Mouse (Mus musculus) forebrain, embryonic 11.5 days (tissue): ENCODE measurements around the gene Plekha8. TPM values are rescaled to one million over a fixed set of nuclear protein-coding genes. Genes with fewer than 3 reads are reported as not detected.

Source experiments
- ATAC-seq: fragments of 200-750 bp; cut with Nextera tagmentation; replicated peaks from 2 replicates; pipeline ENCODE4 v1.8.0; 2017; ENCODE audit warnings: moderate TSS enrichment; ENCODE audit not compliant: low FRiP score
- DNase-seq: peaks from one replicate; pipeline ENCODE4 v3.0.0-alpha.2; 2017; ENCODE audit warnings: low spot score
- H3K27ac ChIP-seq: fragments of 300-500 bp; sonication (generic); 2 replicates; pipeline ENCODE4 v1.5.1; 2014; ENCODE audit warnings: low read depth, low read length
- H3K27me3 ChIP-seq: fragments of 300-500 bp; sonication (generic); 2 replicates; pipeline ENCODE4 v1.6.1; 2014; ENCODE audit warnings: mild to moderate bottlenecking, low read length, mixed read lengths; ENCODE audit not compliant: control insufficient read depth, insufficient read depth
- H3K36me3 ChIP-seq: fragments of 300-500 bp; sonication (generic); 2 replicates; pipeline ENCODE4 v1.6.1; 2014; ENCODE audit warnings: mild to moderate bottlenecking, low read length, moderate library complexity, mixed read lengths; ENCODE audit not compliant: control insufficient read depth, insufficient read depth
- H3K4me1 ChIP-seq: fragments of 300-500 bp; sonication (generic); replicated peaks from 2 replicates; pipeline ENCODE4 v1.6.1; 2014; ENCODE audit warnings: low read length, mixed read lengths; ENCODE audit not compliant: control insufficient read depth, insufficient read depth
- H3K4me2 ChIP-seq: fragments of 300-500 bp; sonication (generic); 2 replicates; pipeline ENCODE4 v1.6.1; 2014; ENCODE audit warnings: low read depth, mild to moderate bottlenecking, low read length, moderate library complexity, mixed read lengths; ENCODE audit not compliant: severe bottlenecking
- H3K4me3 ChIP-seq: fragments of 300-500 bp; sonication (generic); 2 replicates; pipeline ENCODE4 v1.5.1; 2014; ENCODE audit warnings: low read depth, low read length
- H3K9ac ChIP-seq: fragments of 300-500 bp; sonication (generic); 2 replicates; pipeline ENCODE4 v1.6.1; 2014; ENCODE audit warnings: low read length
- H3K9me3 ChIP-seq: fragments of 300-500 bp; sonication (generic); 2 replicates; pipeline ENCODE4 v1.6.1; 2016; ENCODE audit warnings: low read length, mixed read lengths; ENCODE audit not compliant: control insufficient read depth
- WGBS: fragments of 180-500 bp; shearing (Covaris S2); extraction: QIAGEN DNeasy Blood & Tissue Kit; methylation state at CpG from one replicate; pipeline ENCODE4 v1.1.7; 2014; 5-methylcytosine and 5-hydroxymethylcytosine counted together
- polyA plus RNA-seq: library from polyadenylated mRNA; unstranded; fragments of >200 nt; fragmentation: Nextera tagmentation; extraction: Ambion mirVana; gene quantifications from 2 replicates; pipeline ENCODE4 v1.2.1, GENCODE M21; 2014

Gene Plekha8
- polyA plus RNA-seq, 1 experiment from 2014 or later: 25.9 TPM

DNA sequence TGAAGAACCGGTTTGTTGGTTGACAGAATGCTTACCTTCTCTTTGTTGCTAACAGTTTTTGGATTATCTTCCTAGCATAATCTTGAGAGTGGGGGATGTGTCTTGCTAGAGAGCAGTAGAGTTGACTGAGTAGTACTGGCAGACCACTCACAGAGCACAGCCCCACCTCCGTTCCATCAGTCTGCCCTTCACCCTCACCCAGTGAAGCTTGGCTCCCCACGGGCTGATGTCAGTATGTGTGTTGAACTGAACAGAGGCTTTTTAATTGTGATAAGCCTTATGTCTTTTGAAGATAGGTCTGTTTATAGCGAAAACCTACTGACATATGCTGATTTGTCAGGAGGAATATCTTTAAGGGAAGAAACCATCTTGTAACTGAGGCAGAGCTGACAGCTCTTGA lies 48.3 kb downstream of the Plekha8 start:
- H3K4me3 ChIP-seq: no peak overlapping the region
- 82% methylated on average over 4 of the region's 4 CpGs for WGBS

DNA sequence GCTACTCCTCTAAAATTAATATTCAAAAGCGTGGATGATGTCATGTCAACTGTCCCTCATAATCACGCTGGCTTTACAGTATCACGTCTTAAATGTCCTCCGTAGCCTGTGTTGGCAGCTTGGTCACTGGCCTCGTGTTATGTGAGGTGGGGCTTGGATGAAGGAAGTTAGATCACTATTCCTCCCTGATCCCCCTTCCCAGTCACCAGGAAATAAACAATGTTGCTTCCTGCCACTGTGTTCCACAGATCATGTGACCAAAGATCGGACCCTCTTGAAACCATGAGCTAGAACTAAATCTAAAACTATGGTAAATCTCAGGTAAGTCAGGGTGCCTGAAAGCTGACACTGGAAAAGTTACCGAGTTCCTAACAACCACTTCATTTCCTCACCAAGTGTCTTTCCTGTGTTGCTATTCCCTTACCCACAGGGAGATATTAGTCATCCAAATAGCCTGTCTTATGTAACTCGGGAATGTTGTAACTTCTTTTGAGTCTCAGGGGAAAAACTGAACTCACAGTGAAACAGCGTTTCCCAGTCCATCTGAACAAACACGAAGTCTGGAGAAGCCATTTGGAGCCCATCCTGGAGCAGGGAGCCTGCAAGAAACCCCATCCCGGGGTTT lies 60.7 kb downstream of the Plekha8 start:
- DNase-seq (no peak), ATAC-seq (no peak)
- Histone ChIP-seq H3K4me2 (no peak overlapping the region), H3K9ac (no peak overlapping the region), H3K27ac (no peak overlapping the region), H3K4me1 (no peaks in the 10 kb centered on the region), H3K4me3 (no peak overlapping the region), H3K9me3 (no peaks in the 10 kb centered on the region), H3K27me3 (no peaks in the 10 kb centered on the region), H3K36me3 (no peaks in the 10 kb centered on the region)
- WGBS: 86% methylated on average over 11 of the region's 11 CpGs

More for the DNA sequence above, 48.3 kb downstream of the Plekha8 start:
- H3K9ac ChIP-seq: no peak overlapping the region
- H3K36me3 ChIP-seq: no peaks in the 10 kb centered on the region
- no peak for ATAC-seq
- H3K27ac ChIP-seq: no peak overlapping the region
- no peak overlapping the region for H3K4me2 ChIP-seq
- DNase-seq: no peak
- H3K9me3 ChIP-seq: no peaks in the 10 kb centered on the region
- no peaks in the 10 kb centered on the region for H3K27me3 ChIP-seq
- no peaks in the 10 kb centered on the region for H3K4me1 ChIP-seq

DNA sequence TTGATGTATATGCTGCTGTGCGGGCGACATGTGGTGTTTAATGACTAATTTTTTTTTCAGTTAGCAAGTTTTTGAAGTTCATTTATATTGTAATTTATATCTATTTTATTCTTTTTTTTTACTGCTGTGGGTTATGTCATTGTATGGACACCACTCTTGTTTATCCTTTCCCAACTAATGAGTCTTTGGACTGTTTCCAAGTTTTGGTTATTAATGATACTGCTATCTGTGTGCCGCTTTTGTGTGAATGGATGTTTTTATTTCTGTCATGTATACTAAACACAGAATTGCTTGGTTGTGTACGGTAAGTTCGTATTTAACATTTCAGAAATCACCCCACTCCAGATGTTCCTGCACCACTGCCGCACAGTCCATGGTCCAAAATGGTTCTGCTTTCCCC lies 63.0 kb downstream of the Plekha8 start:
- H3K4me2 ChIP-seq: no peak overlapping the region
- no peak overlapping the region for H3K9ac ChIP-seq
- WGBS: 94% methylated on average over 6 of the region's 6 CpGs
- no peaks in the 10 kb centered on the region for H3K4me1 ChIP-seq
- no peaks in the 10 kb centered on the region for H3K27me3 ChIP-seq
- no peak overlapping the region for H3K4me3 ChIP-seq
- no peak overlapping the region for H3K27ac ChIP-seq
- ATAC-seq (no peak), DNase-seq (no peak)
- no peaks in the 10 kb centered on the region for H3K36me3 ChIP-seq
- H3K9me3 ChIP-seq: no peaks in the 10 kb centered on the region

DNA sequence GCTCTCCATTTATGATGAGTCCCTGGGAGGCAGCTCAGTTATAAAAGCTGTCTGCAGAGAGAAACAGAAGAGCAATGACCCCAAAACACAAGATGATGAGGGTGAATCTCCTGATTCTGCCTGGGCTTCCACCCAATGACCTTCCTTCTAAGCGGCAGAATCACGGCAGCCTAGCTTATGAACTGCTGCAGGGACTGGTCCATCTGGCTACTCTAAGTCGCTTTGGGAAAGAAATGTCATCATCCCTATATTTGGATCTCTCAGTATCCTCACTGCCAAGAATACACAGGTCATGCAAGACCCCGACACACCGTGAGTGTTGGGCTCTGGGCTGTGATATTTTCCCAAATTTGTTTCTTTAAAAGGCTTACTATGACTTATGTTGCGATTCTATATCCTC lies 75.0 kb downstream of the Plekha8 start:
- WGBS: 90% methylated on average over 6 of the region's 6 CpGs
- Histone ChIP-seq H3K4me2 (no peak overlapping the region), H3K9me3 (no peaks in the 10 kb centered on the region), H3K9ac (no peak overlapping the region), H3K4me3 (no peak overlapping the region), H3K27me3 (no peaks in the 10 kb centered on the region), H3K4me1 (no peaks in the 10 kb centered on the region), H3K36me3 (no peaks in the 10 kb centered on the region), H3K27ac (no peak overlapping the region)
- ATAC-seq (no peak), DNase-seq (no peak)

DNA sequence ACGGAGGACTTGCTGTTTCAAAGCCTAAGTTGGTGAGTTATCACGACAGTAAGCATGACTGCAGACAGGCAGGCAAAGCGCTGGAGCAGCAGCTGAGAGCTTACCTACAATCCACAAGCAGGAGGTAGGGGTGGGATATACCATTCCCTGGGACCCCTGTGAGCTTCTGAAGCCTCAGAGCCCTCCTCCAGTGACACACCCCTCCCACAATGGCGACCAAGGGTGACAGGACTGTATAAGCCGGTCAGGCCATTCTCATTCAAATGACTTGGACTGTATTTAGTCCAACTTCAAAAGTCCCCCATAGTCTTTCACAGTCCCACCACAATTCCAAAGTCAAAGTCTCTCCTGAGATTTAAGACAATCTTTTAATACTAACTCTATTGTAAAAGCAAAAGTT lies 78.0 kb downstream of the Plekha8 start:
- no peak overlapping the region for H3K4me3 ChIP-seq

DNA sequence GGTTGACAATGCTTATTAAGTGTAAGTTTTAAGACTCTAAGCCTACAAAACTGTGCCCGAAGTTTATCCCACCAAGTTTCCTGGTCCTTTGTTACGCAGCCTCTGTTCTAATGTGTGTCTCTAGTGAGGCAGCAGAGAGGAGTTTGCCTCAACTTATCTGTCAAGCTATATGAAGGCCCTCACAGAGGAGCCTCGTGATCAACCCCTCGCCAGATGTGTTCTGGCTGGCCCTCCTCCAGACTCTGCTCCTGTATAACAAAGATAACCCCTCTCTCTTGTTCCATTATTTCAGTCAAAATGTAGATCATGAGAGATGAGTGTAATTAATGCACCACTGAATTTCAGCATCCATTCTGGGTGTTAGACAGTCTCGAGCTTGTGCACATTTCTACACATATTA lies 84.8 kb downstream of the Plekha8 start:
- peaks cover 3% of the 10 kb centered on the region; the same call in 1 of the 2 replicates for H3K4me1 ChIP-seq

More for the DNA sequence above, 78.0 kb downstream of the Plekha8 start:
- no peak for DNase-seq
- no peak overlapping the region for H3K9ac ChIP-seq
- ATAC-seq: no peak
- H3K4me1 ChIP-seq: no peaks in the 10 kb centered on the region
- H3K9me3 ChIP-seq: no peaks in the 10 kb centered on the region
- 63% methylated on average over 5 of the region's 5 CpGs for WGBS
- no peaks in the 10 kb centered on the region for H3K27me3 ChIP-seq
- no peaks in the 10 kb centered on the region for H3K36me3 ChIP-seq
- no peak overlapping the region for H3K27ac ChIP-seq
- no peak overlapping the region for H3K4me2 ChIP-seq

DNA sequence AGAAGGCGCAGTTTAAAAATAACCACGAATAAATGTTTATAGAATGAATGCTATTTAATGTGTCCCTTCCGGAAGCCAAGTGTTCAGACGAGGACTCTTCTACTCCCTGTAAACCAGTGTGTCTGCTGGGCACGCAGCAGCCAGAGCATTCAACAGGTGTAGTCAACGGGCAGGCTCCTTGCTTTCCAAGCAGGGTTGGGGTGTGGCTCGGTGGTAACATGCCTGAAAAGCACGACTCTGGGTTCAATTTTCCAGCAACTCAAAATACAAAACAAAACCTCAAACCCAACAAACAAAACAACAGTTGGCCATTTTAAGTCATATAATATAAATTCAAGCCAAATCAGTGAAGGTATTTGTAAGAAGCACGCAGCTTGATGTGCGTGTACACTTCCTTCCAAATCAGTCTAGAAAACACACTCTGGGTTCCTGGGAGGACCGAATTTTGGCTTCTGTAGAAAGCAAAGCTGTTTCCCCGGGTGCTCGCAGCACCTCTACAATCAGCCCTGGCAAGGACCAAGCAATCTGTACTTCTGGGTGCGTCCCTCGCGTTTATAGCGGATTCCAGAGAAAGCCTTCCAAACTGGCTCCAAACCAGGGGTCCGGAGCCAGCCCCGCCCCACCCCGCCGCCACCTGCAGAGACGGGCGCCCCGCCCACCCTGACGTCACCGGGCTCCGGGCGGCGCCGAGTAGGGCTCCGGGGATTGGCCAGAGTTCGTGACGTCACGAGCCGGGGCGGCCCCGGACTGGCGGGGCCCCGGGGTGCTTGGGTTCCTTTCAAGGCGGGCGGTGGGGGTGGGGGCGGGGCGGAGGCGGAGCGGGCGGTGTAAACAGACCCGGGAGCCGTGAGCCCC lies 86.2 kb downstream of the Plekha8 start, which contains the start of gene Mturn:
TSS of gene Mturn (plus strand) at position 734 of the 855 bp plus-strand sequence.
- H3K4me2 ChIP-seq: peak within 1 kb of the TSS; percentile 98
- WGBS: 6% methylated on average over 40 of the region's 48 CpGs
- H3K27me3 ChIP-seq: peaks cover 2% of the 10 kb centered on the region; the same call in 1 of the 2 replicates
- ATAC-seq (peak; percentile 98), DNase-seq (peak; percentile 99)
- no peaks in the 10 kb centered on the region for H3K36me3 ChIP-seq
- peak within 1 kb of the TSS; percentile 53 for H3K9ac ChIP-seq
- H3K9me3 ChIP-seq: no peaks in the 10 kb centered on the region
- peaks cover 3% of the 10 kb centered on the region; the same call in 1 of the 2 replicates for H3K4me1 ChIP-seq
- no peak within 1 kb of the TSS for H3K27ac ChIP-seq
- H3K4me3 ChIP-seq: peak within 1 kb of the TSS; percentile 63

More for the DNA sequence above, 84.8 kb downstream of the Plekha8 start:
- Histone ChIP-seq H3K9me3 (no peaks in the 10 kb centered on the region), H3K4me2 (no peak overlapping the region), H3K4me3 (no peak overlapping the region), H3K36me3 (no peaks in the 10 kb centered on the region), H3K27me3 (peaks cover 2% of the 10 kb centered on the region; the same call in 1 of the 2 replicates), H3K27ac (no peak overlapping the region), H3K9ac (no peak overlapping the region)
- WGBS: 79% methylated on average over 5 of the region's 5 CpGs
- no peak for ATAC-seq
- DNase-seq: no peak

DNA sequence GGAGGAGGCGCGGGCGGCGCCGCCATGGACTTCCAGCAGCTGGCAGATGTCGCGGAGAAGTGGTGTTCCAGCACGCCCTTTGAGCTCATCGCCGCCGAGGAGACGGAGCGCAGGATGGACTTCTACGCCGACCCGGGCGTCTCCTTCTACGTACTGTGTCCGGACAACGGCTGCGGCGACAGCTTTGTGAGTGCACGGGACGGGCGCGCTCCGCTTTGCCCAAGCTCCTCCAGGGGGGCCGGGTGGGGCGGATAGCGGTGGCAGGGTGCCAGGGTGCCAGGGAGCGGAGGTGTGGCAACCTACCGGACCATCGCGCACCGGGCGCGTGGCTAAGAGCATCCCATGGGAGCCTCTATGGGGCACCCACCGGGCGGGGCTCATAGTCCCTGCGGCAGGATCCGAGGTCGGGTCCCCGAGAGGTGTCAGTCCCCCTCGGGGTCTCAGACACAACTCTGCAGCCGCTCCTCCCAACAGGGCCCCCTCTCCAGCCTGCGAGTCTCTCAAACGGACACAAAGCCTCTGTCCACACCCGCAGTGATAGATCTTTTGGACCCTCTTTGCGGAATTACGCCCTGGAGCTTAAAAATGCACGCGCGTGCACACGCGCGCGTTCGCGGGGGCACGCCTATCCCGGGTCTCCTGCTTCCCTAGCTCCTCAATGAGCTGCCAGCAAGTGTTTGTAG lies 87.0 kb downstream of the Plekha8 start:
- peak overlapping the region; percentile 98 for H3K4me2 ChIP-seq
- DNase-seq (no peak), ATAC-seq (peak; percentile 81)
- peak overlapping the region; percentile 63 for H3K4me3 ChIP-seq
- H3K4me1 ChIP-seq: peaks cover 3% of the 10 kb centered on the region; the same call in 1 of the 2 replicates
- under 1% methylated on average over 56 of the region's 61 CpGs for WGBS
- peak overlapping the region; percentile 53 for H3K9ac ChIP-seq
- no peak overlapping the region for H3K27ac ChIP-seq
- H3K27me3 ChIP-seq: peaks cover 2% of the 10 kb centered on the region; the same call in 1 of the 2 replicates
- no peaks in the 10 kb centered on the region for H3K36me3 ChIP-seq
- H3K9me3 ChIP-seq: no peaks in the 10 kb centered on the region
